Mouse (Mus musculus) cerebellum, adult 8-10 months (tissue): ENCODE results near the gene Chid1.
A peak's percentile ranks its signal among the peaks of the same experiment; 100 is the strongest.

Experiments used
- DNase-seq: peaks from one replicate; pipeline ENCODE4 v3.0.0; 2022

Gene Chid1

GRCm38 (mm10) chr7:141558329-141558776 lies 18.7 kb upstream of the Chid1 start:
- DNase-seq, result no peak

- no peak for DNase-seq
These were observed 10.8 kb upstream of the Chid1 start for GRCm38 (mm10) chr7:141550464-141550863.

GRCm38 (mm10) chr7:141549432-141550061 lies 9.9 kb upstream of the Chid1 start:
- DNase-seq, result no peak

- peak; percentile 59 for DNase-seq
These were observed 5.0 kb upstream of the Chid1 start for GRCm38 (mm10) chr7:141544654-141545053.

- no peak for DNase-seq
These were observed 2.9 kb upstream of the Chid1 start for GRCm38 (mm10) chr7:141542588-141542987.

- DNase-seq, result no peak
These were observed 2.0 kb upstream of the Chid1 start for GRCm38 (mm10) chr7:141541681-141542080.

- DNase-seq, result peak; percentile 92
These were observed 840 bp upstream of the Chid1 start for GRCm38 (mm10) chr7:141540312-141541081.

- DNase-seq, result no peak
These were observed 653 bp downstream of the Chid1 start for GRCm38 (mm10) chr7:141538852-141539555.

- DNase-seq, result no peak
These were observed 4.1 kb downstream of the Chid1 start for GRCm38 (mm10) chr7:141535570-141535969.

GRCm38 (mm10) chr7:141525580-141525925 lies 14.1 kb downstream of the Chid1 start:
- no peak for DNase-seq

GRCm38 (mm10) chr7:141524760-141525579 lies 14.7 kb downstream of the Chid1 start:
- peak; percentile 86 for DNase-seq

GRCm38 (mm10) chr7:141524271-141524670 lies 15.4 kb downstream of the Chid1 start:
- no peak for DNase-seq

- DNase-seq, result no peak
These were observed 16.6 kb downstream of the Chid1 start for GRCm38 (mm10) chr7:141523007-141523406.

- no peak for DNase-seq
These were observed 19.9 kb downstream of the Chid1 start for GRCm38 (mm10) chr7:141519795-141520194.

GRCm38 (mm10) chr7:141518926-141519325 lies 20.7 kb downstream of the Chid1 start:
- DNase-seq, result no peak

- DNase-seq, result no peak
These were observed 21.4 kb downstream of the Chid1 start for GRCm38 (mm10) chr7:141518296-141518695.

- DNase-seq, result no peak
These were observed 22.0 kb downstream of the Chid1 start for GRCm38 (mm10) chr7:141517638-141518037.

GRCm38 (mm10) chr7:141510681-141511191 lies 28.9 kb downstream of the Chid1 start:
- DNase-seq, result peak; percentile 66

GRCm38 (mm10) chr7:141510196-141510595 lies 29.5 kb downstream of the Chid1 start:
- DNase-seq, result no peak

- no peak for DNase-seq
These were observed 31.5 kb downstream of the Chid1 start for GRCm38 (mm10) chr7:141508160-141508559.

- no peak for DNase-seq
These were observed 33.4 kb downstream of the Chid1 start for GRCm38 (mm10) chr7:141506278-141506677.

- peak; percentile 70 for DNase-seq
These were observed 37.1 kb downstream of the Chid1 start for GRCm38 (mm10) chr7:141502556-141502905.
